Mouse (Mus musculus) CH12.LX (cell line): ENCODE results near the gene Rin3. TPM values are rescaled to one million over a fixed set of nuclear protein-coding genes. Genes with fewer than 3 reads are reported as not detected.
A peak's percentile ranks its signal among the peaks of the same experiment; 100 is the strongest.

Source experiments
- DNase-seq: peaks from one replicate; pipeline ENCODE4 v3.0.0-alpha.2; 2013; ENCODE audit errors: extremely low read depth
- H3K27ac ChIP-seq: 2 replicates; pipeline ENCODE4 v1.5.1; 2012; ENCODE audit warnings: low read depth, mild to moderate bottlenecking, control low read depth, moderate library complexity; ENCODE audit not compliant: insufficient read depth
- H3K27me3 ChIP-seq: replicated peaks from 2 replicates; pipeline ENCODE3; 2012; ENCODE audit warnings: inconsistent platforms
- H3K36me3 ChIP-seq, 2 experiments: replicated peaks in 1 of 2; 2 replicates each; pipeline versions ENCODE3 to v1.6.1; 2012; ENCODE audit warnings: inconsistent platforms in 1 of 2, low read length in 1 of 2, mild to moderate bottlenecking in 1 of 2, mixed read lengths in 1 of 2, moderate library complexity in 1 of 2; ENCODE audit not compliant: control insufficient read depth in 1 of 2, insufficient read depth in 1 of 2
- H3K4me1 ChIP-seq, 2 experiments: 2 replicates each; pipeline ENCODE4 v1.6.1; 2012; ENCODE audit warnings: inconsistent platforms in 1 of 2, moderate library complexity in 1 of 2; ENCODE audit not compliant: insufficient read depth in 2 of 2, control insufficient read depth in 1 of 2
- H3K4me2 ChIP-seq: 2 replicates; pipeline ENCODE4 v1.6.1; 2012; ENCODE audit warnings: low read depth, mild to moderate bottlenecking, control low read depth; ENCODE audit not compliant: poor library complexity, insufficient read depth, severe bottlenecking
- H3K4me3 ChIP-seq, 3 experiments: fragments of 150-350 bp in 1 of 3; sonication (generic) in 1 of 3; replicated peaks in 1 of 3; 2 replicates each; pipeline versions ENCODE3 to v1.5.1; 2011 to 2012; ENCODE audit warnings: low read depth in 2 of 3, low read length in 2 of 3, mild to moderate bottlenecking in 2 of 3, moderate library complexity in 2 of 3, control low read depth in 1 of 3, improper control_type of control experiment in 1 of 3, inconsistent platforms in 1 of 3, mixed read lengths in 1 of 3; ENCODE audit not compliant: poor library complexity in 1 of 3
- H3K79me2 ChIP-seq: replicated peaks from 2 replicates; pipeline ENCODE4 v1.6.1; 2012; ENCODE audit warnings: mild to moderate bottlenecking, moderate library complexity; ENCODE audit not compliant: control insufficient read depth, poor library complexity, insufficient read depth, severe bottlenecking; ENCODE audit errors: extremely low read depth
- H3K9ac ChIP-seq: 2 replicates; pipeline ENCODE4 v1.6.1; 2012; ENCODE audit warnings: low read depth, mild to moderate bottlenecking, control low read depth, moderate library complexity; ENCODE audit not compliant: insufficient read depth
- H3K9me3 ChIP-seq: replicated peaks from 2 replicates; pipeline ENCODE3; 2012; ENCODE audit warnings: low read length, inconsistent platforms, mixed read lengths
- CHD1 ChIP-seq: IDR thresholded peaks from 2 replicates; pipeline ENCODE4 v1.6.1; 2012; ENCODE audit warnings: low read depth, low read length, improper control_type of control experiment, inconsistent platforms
- CHD2 ChIP-seq: IDR thresholded peaks from 2 replicates; pipeline ENCODE4 v1.6.1; 2011; ENCODE audit warnings: low read length, improper control_type of control experiment
- ELF1 ChIP-seq: IDR thresholded peaks from 2 replicates; pipeline ENCODE4 v1.6.1; 2014; ENCODE audit warnings: low read depth, mild to moderate bottlenecking, inconsistent platforms, low read length, improper control_type of control experiment
- EP300 ChIP-seq: IDR thresholded peaks from 2 replicates; pipeline ENCODE4 v1.6.1; 2011; ENCODE audit warnings: low read length, improper control_type of control experiment
- GABPA ChIP-seq: IDR thresholded peaks from 2 replicates; pipeline ENCODE4 v1.6.1; 2012; ENCODE audit warnings: low read depth, low read length, improper control_type of control experiment, inconsistent platforms; ENCODE audit not compliant: insufficient replicate concordance
- JUN ChIP-seq: IDR thresholded peaks from 2 replicates; pipeline ENCODE4 v1.6.1; 2011; ENCODE audit warnings: low read depth, mild to moderate bottlenecking, low read length, improper control_type of control experiment, moderate library complexity; ENCODE audit not compliant: insufficient read depth
- JUND ChIP-seq: conservative IDR thresholded peaks from 2 replicates; pipeline ENCODE4 v1.6.1; 2011; ENCODE audit warnings: low read depth, low read length, improper control_type of control experiment
- MAFK ChIP-seq: IDR thresholded peaks from 2 replicates; pipeline ENCODE4 v1.6.1; 2011; ENCODE audit warnings: low read length, improper control_type of control experiment; ENCODE audit not compliant: insufficient replicate concordance
- MAX ChIP-seq: IDR thresholded peaks from 2 replicates; pipeline ENCODE4 v1.6.1; 2011; ENCODE audit warnings: low read length, improper control_type of control experiment
- MXI1 ChIP-seq: IDR thresholded peaks from 2 replicates; pipeline ENCODE4 v1.6.1; 2011; ENCODE audit warnings: mild to moderate bottlenecking, low read depth, low read length, improper control_type of control experiment
- NELFE ChIP-seq: IDR thresholded peaks from 2 replicates; pipeline ENCODE4 v1.6.1; 2011; ENCODE audit warnings: low read depth, low read length, improper control_type of control experiment
- PAX5 ChIP-seq: IDR thresholded peaks from 2 replicates; pipeline ENCODE4 v1.6.1; 2012; ENCODE audit warnings: low read length, inconsistent platforms, mixed read lengths
- POLR2A ChIP-seq: IDR thresholded peaks from 2 replicates; pipeline ENCODE4 v1.6.1; 2011; ENCODE audit warnings: low read depth, mild to moderate bottlenecking, improper control_type of control experiment, low read length
- POLR2AphosphoS2 ChIP-seq: IDR thresholded peaks from 2 replicates; pipeline ENCODE4 v1.6.1; 2011; ENCODE audit warnings: low read depth, low read length, improper control_type of control experiment
- RAD21 ChIP-seq: IDR thresholded peaks from 2 replicates; pipeline ENCODE4 v1.6.1; 2011; ENCODE audit warnings: low read depth, mild to moderate bottlenecking, low read length, improper control_type of control experiment, moderate library complexity
- SMC3 ChIP-seq: IDR thresholded peaks from 2 replicates; pipeline ENCODE4 v1.6.1; 2011; ENCODE audit warnings: low read depth, low read length, improper control_type of control experiment
- TCF12 ChIP-seq: IDR thresholded peaks from 2 replicates; pipeline ENCODE4 v1.6.1; 2014; ENCODE audit warnings: low read depth, mild to moderate bottlenecking, inconsistent platforms, low read length, improper control_type of control experiment
- UBTF ChIP-seq: IDR thresholded peaks from 2 replicates; pipeline ENCODE4 v1.6.1; 2012; ENCODE audit warnings: low read depth, mild to moderate bottlenecking, inconsistent platforms, low read length, improper control_type of control experiment, moderate library complexity
- USF1 ChIP-seq: IDR thresholded peaks from 2 replicates; pipeline ENCODE4 v1.6.1; 2014; ENCODE audit warnings: low read depth, mild to moderate bottlenecking, inconsistent platforms, low read length, improper control_type of control experiment
- USF2 ChIP-seq: conservative IDR thresholded peaks from 2 replicates; pipeline ENCODE4 v1.6.1; 2011; ENCODE audit warnings: low read depth, low read length, improper control_type of control experiment
- ZMIZ1 ChIP-seq: IDR thresholded peaks from 2 replicates; pipeline ENCODE4 v1.6.1; 2012; ENCODE audit warnings: low read depth, mild to moderate bottlenecking, inconsistent platforms, low read length, improper control_type of control experiment
- dilution Hi-C: fragments of 300-500 bp; cut with MboI; formaldehyde crosslinking; loops from 2 replicates; pipeline ENCODE4 v1.14.3; 2020; ENCODE audit warnings: low sequenced_read_pairs; ENCODE audit not compliant: extremely low pct_unique_long_range_greater_than_20kb, extremely low pct_ligation_motif_present
- in situ Hi-C: fragments of 300-500 bp; cut with MboI; formaldehyde crosslinking; loops from 3 replicates; pipeline ENCODE4 v1.14.3; 2019; ENCODE audit warnings: low sequenced_read_pairs, low pct_ligation_motif_present, low pct_unique_long_range_greater_than_20kb, mixed read lengths
- polyA plus RNA-seq: library from polyadenylated mRNA; unstranded; fragments of >175 nt; gene quantifications from 2 replicates; pipeline ENCODE4 v1.2.1, GENCODE M21; 2012; ENCODE audit warnings: low read depth; ENCODE audit not compliant: insufficient read length
- total RNA-seq, 2 experiments: library from RNA; depleted of rRNA; stranded (reverse); fragments of 300-350 nt in 1 of 2; fragments of >200 nt in 1 of 2; gene quantifications; 2 replicates each; pipeline ENCODE4 v1.2.3; 2012 to 2014

Gene Rin3
- total RNA-seq (2012; rRNA removed), result 6.5 and 8.4 TPM in 2 replicates
- 2.4 and 3.3 TPM in 2 replicates for total RNA-seq (2014; rRNA removed)
- polyA plus RNA-seq, result 9.0 and 10.0 TPM in 2 replicates

GRCm38 (mm10) chr12:102282763-102283482, at the start of gene Rin3:
TSS of gene Rin3 (plus strand) at chr12:102283048.
- peaks cover 17% of the 10 kb centered on the region for H3K27me3 ChIP-seq
- 0 out of 2 replicates have a peak, but pooled peaks cover 4% of the 10 kb centered on the region for H3K79me2 ChIP-seq
- peaks cover 5 to 32% of the 10 kb centered on the region in 2 experiments; a peak in 3 of 4 replicates for H3K4me1 ChIP-seq
- H3K4me2 ChIP-seq, result peak within 1 kb of the TSS; percentile 77
- H3K27ac ChIP-seq, result peak within 1 kb of the TSS; percentile 2; the same call in 1 of the 2 replicates
- in situ Hi-C loops, result loop anchor here (5.0 kb wide), 1 partner anchor 99 kb away; no protein-coding TSS in a partner anchor
- H3K4me3 ChIP-seq, result peak within 1 kb of the TSS; percentile 50 to 82 (median 67)
- peaks cover 17% of the 10 kb centered on the region for H3K9me3 ChIP-seq
- dilution Hi-C loops, result no loop called here
- H3K36me3 ChIP-seq, result no peaks in the 10 kb centered on the region
- peak; percentile 39 for TF ChIP-seq NELFE
- TF ChIP-seq PAX5, result no peak
- no peak for TF ChIP-seq MAFK
- no peak for TF ChIP-seq RAD21
- TF ChIP-seq POLR2A, result peak; percentile 67
- peak; percentile 66; the same call in 1 of the 2 replicates for TF ChIP-seq TCF12
- TF ChIP-seq USF1, result no peak
- TF ChIP-seq ELF1, result peak; percentile 94
- TF ChIP-seq SMC3, result no peak
- peak; percentile 48; the same call in 1 of the 2 replicates for TF ChIP-seq MXI1
- TF ChIP-seq UBTF, result peak; percentile 84
- peak; percentile 9; the same call in 1 of the 2 replicates for TF ChIP-seq MAX
- no peak for TF ChIP-seq CHD1
- TF ChIP-seq GABPA, result no peak
- TF ChIP-seq ZMIZ1, result peak; percentile 86
- peak; percentile 26 for DNase-seq
- peak within 1 kb of the TSS; percentile 76 for H3K9ac ChIP-seq

GRCm38 (mm10) chr12:102235551-102235950, 47.3 kb upstream of the Rin3 start:
- dilution Hi-C loops, result no loop called here

More at GRCm38 (mm10) chr12:102235551-102235950, 47.3 kb upstream of the Rin3 start:
- H3K9ac ChIP-seq, result no peak overlapping the region
- no peak overlapping the region for H3K4me3 ChIP-seq
- in situ Hi-C loops, result no loop called here
- H3K27ac ChIP-seq, result no peak overlapping the region
- H3K79me2 ChIP-seq, result no peaks in the 10 kb centered on the region
- H3K4me1 ChIP-seq, result 0 out of 4 replicates have a peak, but pooled peaks cover 0 to 5% of the 10 kb centered on the region in 2 experiments
- H3K9me3 ChIP-seq, result peaks cover 6% of the 10 kb centered on the region
- DNase-seq, result no peak
- H3K27me3 ChIP-seq, result no peaks in the 10 kb centered on the region
- no peaks in the 10 kb centered on the region for H3K36me3 ChIP-seq
- TF ChIP-seq JUN (no peak), USF2 (no peak), POLR2AphosphoS2 (no peak), RAD21 (no peak), EP300 (no peak), JUND (no peak), NELFE (no peak), CHD2 (no peak), POLR2A (no peak)
- H3K4me2 ChIP-seq, result no peak overlapping the region
